Mouse (Mus musculus) spleen, adult 2 months (tissue): Measurements from ENCODE around the gene Nek11.

ENCODE experiments used
- CTCF ChIP-seq: fragments of 200-500 bp; IDR thresholded peaks from 2 replicates; pipeline ENCODE4 v1.5.1; 2011; ENCODE audit warnings: mild to moderate bottlenecking, inconsistent platforms; ENCODE audit not compliant: insufficient read depth, insufficient read length, insufficient replicate concordance; ENCODE audit errors: extremely low read depth
- POLR2A ChIP-seq: fragments of 200-500 bp; IDR thresholded peaks from 2 replicates; pipeline ENCODE4 v1.6.1; 2011; ENCODE audit warnings: low read depth, low read length, inconsistent platforms

DNA sequence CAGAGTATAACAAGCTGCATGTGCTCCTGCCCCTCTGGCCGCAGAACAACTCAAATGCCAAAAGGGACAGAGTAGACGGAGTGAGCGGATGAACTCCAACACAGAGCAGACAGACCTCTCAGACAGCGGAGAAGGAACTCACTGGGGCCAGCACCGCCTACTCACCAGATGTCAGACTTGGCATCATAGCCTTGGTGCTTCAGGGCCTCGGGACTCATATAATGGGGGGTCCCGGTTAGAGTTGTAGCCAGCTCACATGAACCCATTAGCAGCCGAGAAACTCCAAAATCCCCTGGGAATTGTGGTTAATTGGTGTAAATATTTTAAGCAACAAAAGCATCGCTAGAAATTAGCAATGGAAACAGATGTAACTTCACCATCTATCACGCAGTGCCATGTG, 82.1 kb downstream of the Nek11 start:
- no peak for TF ChIP-seq CTCF
- TF ChIP-seq POLR2A, result no peak
